Mouse (Mus musculus): Measurements from ENCODE around the gene Sorbs1.

Sorbs1 gene

GRCm38 (mm10) chr19:40259485-40259884 is 254.1 kb downstream of the Sorbs1 start:
- no peak for DNase-seq (ENCODE audit: low spot score)

- no peak for DNase-seq (ENCODE audit: low spot score)
Measured at GRCm38 (mm10) chr19:40257396-40257795, 256.2 kb downstream of the Sorbs1 start.

GRCm38 (mm10) chr19:40256376-40257050 is 257.1 kb downstream of the Sorbs1 start:
- no peak for DNase-seq (ENCODE audit: low spot score)

DNA sequence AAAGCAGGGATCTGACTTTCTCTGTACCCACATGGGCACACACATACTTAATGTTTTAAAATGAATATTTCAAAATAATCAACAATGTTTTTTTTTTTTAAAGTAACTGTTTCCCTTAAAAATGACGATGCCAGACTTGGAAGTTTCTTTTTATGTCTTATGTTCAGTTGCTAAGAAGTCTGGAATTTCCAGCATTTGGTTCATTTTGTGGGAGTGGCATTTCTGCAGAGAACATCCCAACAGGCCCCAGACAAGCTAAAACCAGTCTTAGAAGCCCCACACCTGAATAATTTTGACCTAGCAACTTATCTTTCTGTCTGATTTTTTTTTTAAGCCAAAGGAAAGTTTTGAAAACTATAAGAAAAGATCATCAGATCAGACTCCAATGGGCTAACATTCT is 258.0 kb downstream of the Sorbs1 start:
- no peak for DNase-seq (ENCODE audit: low spot score)

- no peak for DNase-seq (ENCODE audit: low spot score)
Measured at GRCm38 (mm10) chr19:40254741-40255140, 258.8 kb downstream of the Sorbs1 start.

- DNase-seq (ENCODE audit: low spot score) = no peak
Measured at GRCm38 (mm10) chr19:40253768-40254167, 259.8 kb downstream of the Sorbs1 start.

- no peak for DNase-seq (ENCODE audit: low spot score)
Measured at GRCm38 (mm10) chr19:40251115-40251514, 262.5 kb downstream of the Sorbs1 start.

DNA sequence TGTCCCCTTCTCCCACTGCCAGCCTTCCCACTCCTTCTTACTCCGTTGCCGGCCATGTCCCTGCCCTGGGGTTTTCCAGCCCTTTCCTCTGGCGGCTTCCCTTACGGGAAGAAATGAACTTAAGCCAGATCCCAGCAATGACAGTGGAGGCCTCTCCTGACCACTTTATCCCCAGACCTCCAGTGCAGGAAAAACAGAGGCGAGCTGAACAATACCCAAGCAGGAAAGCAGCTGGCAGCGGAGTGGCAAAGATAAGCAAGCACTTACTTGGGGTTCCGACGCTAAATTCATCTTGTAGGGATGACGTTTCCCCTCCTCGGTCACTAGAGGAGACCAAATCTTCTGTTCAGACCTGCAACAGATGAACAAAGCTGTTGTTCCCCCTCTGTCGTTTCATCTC is 264.2 kb downstream of the Sorbs1 start:
- DNase-seq (ENCODE audit: low spot score) = no peak

DNA sequence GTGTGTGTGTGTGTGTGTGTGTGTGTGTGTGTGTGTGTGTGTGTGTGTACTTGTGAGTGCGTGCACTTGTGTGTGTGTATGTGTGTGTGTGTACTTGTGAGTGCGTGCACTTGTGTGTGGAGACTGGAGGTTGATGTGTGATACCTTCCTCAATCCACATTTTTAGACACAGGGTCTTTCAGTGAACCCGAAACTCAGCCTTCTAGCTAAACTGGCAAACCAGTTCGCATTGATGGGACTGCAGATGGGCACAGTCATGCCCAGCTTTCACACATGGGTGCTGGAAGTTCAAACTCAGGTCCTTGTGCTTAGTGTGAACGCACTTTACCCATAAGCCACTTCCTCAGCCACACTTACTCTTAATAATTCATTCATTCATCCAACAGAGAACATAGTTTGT is 265.1 kb downstream of the Sorbs1 start:
- DNase-seq (ENCODE audit: low spot score) = no peak

DNA sequence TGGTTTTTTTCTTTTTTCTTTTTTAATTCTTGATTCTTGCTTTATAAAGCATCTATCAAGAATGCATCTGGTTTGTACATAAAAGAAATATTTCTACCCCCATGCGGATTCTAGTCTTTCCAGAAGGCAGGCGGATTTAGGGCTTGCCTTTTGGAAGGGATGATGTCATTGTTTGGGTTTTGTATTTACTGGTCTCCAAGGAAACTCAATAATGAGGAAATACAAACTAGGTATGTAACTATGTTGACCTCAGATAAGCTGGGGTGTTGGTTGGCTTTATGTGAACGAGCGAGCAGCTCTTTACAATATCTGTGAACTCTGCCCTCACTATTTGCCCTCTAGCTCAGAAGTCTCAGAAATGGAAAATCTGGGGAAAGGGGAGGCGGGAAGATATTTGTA is 266.3 kb downstream of the Sorbs1 start:
- no peak for DNase-seq (ENCODE audit: low spot score)

DNA sequence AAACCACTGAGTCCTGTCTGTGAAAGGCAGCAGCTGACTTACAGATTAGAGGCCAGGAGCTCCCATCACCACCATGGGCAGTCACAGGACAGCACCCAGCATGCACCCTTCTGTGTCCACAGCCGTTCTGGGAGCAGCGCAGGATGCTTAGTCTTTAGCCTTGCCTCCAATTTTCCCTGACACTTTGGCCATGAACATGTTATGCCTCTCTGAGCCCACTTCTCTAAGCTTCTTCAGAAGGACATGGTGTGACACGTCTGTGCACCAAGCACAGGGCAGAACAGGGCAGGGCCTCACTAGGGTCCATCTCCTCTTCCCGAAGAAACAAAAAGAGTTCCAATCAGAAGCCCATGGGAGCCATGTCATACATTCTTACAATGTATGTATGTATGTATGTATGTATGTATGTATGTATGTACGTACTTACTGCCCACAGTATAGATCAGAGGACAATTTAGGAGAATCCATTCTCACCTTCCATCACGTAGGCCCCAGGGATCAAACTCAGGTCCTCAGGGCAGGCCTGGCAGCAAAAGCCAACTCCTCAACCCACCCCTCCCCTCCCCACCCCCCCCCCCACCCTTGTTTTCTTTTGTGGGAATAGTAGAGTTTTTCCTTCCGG is 266.8 kb downstream of the Sorbs1 start:
- no peak for DNase-seq (ENCODE audit: low spot score)
